Mouse (Mus musculus) cortical plate, adult 2 months (tissue): Measurements from ENCODE around the gene Xkr7. TPM values are rescaled to one million over a fixed set of nuclear protein-coding genes. Genes with fewer than 3 reads are reported as not detected.

Experiments
- H3K27ac ChIP-seq: fragments of 200-500 bp; 2 replicates; pipeline ENCODE4 v1.5.1; 2012; ENCODE audit warnings: low read length, control low read depth, inconsistent platforms; ENCODE audit not compliant: insufficient read depth
- H3K4me1 ChIP-seq: fragments of 200-500 bp; 2 replicates; pipeline ENCODE4 v1.6.1; 2011; ENCODE audit warnings: low read length; ENCODE audit not compliant: control insufficient read depth, insufficient read depth
- H3K4me3 ChIP-seq: fragments of 200-500 bp; 2 replicates; pipeline ENCODE4 v1.5.1; 2011; ENCODE audit warnings: mild to moderate bottlenecking, low read length, control low read depth; ENCODE audit not compliant: insufficient read depth
- CTCF ChIP-seq: fragments of 200-500 bp; IDR thresholded peaks from 2 replicates; pipeline ENCODE4 v1.5.1; 2011; ENCODE audit warnings: mild to moderate bottlenecking, control low read depth, low read length; ENCODE audit not compliant: insufficient read depth; ENCODE audit errors: extremely low read depth
- POLR2A ChIP-seq: fragments of 200-500 bp; IDR thresholded peaks from 2 replicates; pipeline ENCODE4 v1.6.1; 2011; ENCODE audit warnings: mild to moderate bottlenecking, low read length, control low read depth; ENCODE audit not compliant: insufficient read depth; ENCODE audit errors: extremely low read depth
- polyA plus RNA-seq: library from polyadenylated mRNA; depleted of rRNA; stranded (reverse); fragments of >200 nt; gene quantifications from 2 replicates; pipeline ENCODE4 v1.2.3, GENCODE M21; 2012; rRNA removed

The Xkr7 gene
- polyA plus RNA-seq, 1 experiment: 1.9 TPM

DNA sequence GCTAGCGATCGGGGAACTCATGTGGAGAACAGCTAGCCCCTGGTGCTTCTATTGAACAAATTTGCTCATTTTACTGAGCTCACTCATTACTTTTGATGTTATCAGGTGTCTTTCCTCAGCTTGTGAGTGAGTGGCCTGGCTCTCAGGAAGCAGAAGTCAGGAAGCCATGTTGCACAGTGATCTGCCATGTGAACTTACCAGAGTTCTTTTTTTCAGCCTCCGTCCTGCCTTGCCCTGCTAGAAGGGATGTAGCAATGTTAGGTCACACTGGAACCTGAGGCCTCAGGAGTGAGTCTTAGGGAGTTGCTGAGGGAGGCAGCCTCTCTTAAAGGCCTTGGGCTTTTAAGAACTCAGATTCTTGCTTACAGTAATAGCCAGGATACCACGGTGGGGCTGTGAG, 52.2 kb downstream of the Xkr7 start:
- Histone ChIP-seq H3K4me1 (no peaks in the 10 kb centered on the region), H3K4me3 (no peak overlapping the region), H3K27ac (no peak overlapping the region)
- TF ChIP-seq POLR2A: no peak
- no peak for TF ChIP-seq CTCF

DNA sequence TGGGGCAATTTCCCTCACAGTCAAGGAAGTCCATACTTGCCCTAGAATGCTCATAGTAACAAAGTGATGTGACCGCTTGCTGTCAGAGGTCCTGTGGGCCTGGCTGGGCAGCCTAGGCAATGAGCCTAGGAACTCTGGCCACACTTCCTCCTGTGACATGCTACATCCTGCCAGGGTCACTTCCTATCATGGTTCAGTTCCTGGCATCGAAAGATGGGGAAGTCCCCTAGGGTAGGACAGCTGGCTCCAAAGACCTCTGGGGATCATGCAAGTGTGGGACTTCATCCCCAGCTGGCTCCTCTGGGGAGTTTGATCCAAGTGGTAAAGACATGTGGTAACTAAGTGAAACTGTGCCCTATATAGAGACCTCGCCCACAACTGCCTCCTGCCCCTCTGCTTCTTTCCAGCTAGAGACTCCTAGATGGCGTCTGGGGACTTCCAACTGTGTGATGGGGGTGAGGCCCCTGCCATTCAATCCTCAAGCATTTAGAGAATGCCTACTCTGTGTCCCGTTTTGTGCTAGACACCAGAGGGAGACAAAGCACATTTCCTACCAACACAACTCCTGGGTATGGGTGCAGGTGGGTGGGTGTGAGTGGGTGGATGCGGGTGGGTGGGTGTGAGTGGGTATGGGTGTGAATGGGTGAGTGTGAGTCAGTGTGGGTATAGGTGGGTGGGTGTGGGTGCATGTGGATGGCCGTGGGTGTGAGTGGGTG, 52.8 kb downstream of the Xkr7 start:
- H3K27ac ChIP-seq: no peak overlapping the region
- TF ChIP-seq POLR2A (no peak), CTCF (no peak)
- no peaks in the 10 kb centered on the region for H3K4me1 ChIP-seq
- no peak overlapping the region for H3K4me3 ChIP-seq

DNA sequence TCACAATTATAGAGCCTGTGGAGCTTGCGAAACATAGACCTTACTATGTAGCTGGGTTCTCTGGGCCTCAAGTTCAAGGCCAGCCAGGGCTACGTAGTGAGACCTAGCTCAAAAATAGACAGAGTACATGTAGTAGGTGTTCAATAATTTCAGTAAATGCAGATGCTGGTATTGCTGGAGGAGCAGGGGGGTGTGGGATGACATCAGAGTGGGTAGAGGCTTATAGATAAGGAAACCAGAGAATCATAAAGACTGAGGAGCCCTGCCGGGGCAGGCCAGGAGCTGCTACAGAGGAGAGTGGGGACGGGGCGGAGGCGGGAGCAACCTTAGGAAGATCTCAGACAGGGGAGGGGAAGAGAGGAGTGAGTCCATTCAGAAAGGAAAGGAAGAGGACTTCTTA, 53.9 kb downstream of the Xkr7 start:
- Histone ChIP-seq H3K27ac (no peak overlapping the region), H3K4me1 (no peaks in the 10 kb centered on the region), H3K4me3 (no peak overlapping the region)
- no peak for TF ChIP-seq POLR2A
- no peak for TF ChIP-seq CTCF

- H3K4me1 ChIP-seq: no peaks in the 10 kb centered on the region
- TF ChIP-seq POLR2A (no peak), CTCF (no peak)
- H3K4me3 ChIP-seq: no peak overlapping the region
- no peak overlapping the region for H3K27ac ChIP-seq
Measured at GRCm38 (mm10) chr2:153086166-153086565, 54.5 kb downstream of the Xkr7 start.

GRCm38 (mm10) chr2:153087091-153087490, 55.4 kb downstream of the Xkr7 start:
- H3K4me3 ChIP-seq: no peak overlapping the region
- no peak for TF ChIP-seq CTCF
- no peak for TF ChIP-seq POLR2A
- no peak overlapping the region for H3K27ac ChIP-seq
- H3K4me1 ChIP-seq: no peaks in the 10 kb centered on the region

GRCm38 (mm10) chr2:153089316-153089715, 57.7 kb downstream of the Xkr7 start:
- Histone ChIP-seq H3K4me3 (no peak overlapping the region), H3K27ac (no peak overlapping the region)
- no peak for TF ChIP-seq POLR2A
- no peak for TF ChIP-seq CTCF

DNA sequence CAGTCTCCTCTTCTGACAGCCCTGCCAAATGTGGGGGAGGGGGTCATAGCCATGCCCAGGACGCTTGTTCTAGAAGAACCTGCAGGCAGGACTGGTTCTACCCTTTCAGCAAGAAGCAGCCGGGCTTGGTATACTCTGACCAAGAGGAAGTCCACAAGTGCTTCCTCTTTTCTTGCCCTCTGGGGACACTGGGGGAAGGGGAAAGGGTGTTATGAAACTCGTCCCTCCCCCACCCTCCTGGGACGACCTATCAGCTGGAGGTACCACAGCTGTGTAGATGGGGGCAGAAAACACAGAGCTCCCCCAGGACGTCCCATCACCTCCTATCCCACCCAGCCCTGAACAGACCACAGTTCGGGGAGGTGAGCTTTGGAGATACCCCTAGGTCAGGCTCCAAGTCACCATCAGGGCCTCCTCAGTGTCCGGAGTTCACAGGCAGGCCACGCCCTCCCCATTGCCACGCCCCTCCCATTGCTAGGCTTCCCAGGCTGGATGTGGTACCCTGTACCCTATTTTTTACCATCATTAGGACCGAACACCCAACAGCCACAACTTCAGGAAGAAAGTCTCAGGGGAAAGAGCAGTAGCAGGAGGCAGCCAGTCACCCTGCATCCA, 59.0 kb downstream of the Xkr7 start:
- no peak overlapping the region for H3K27ac ChIP-seq
- H3K4me3 ChIP-seq: no peak overlapping the region
- TF ChIP-seq POLR2A: no peak
- TF ChIP-seq CTCF: no peak
- no peaks in the 10 kb centered on the region for H3K4me1 ChIP-seq

More at GRCm38 (mm10) chr2:153089316-153089715, 57.7 kb downstream of the Xkr7 start:
- no peaks in the 10 kb centered on the region for H3K4me1 ChIP-seq

Other genes with a start within 250 kb of the Xkr7 start
- gene Bcl2l1, start 200.1 kb upstream of the Xkr7 start, polyA plus RNA-seq: 99.2 and 105 TPM in 2 replicates
- gene Tpx2, start 183.9 kb upstream of the Xkr7 start, polyA plus RNA-seq: 1.5 and 1.8 TPM in 2 replicates
- gene Mylk2, start 120.5 kb upstream of the Xkr7 start, polyA plus RNA-seq: not detected in 2 replicates
- gene Foxs1, start 98.6 kb upstream of the Xkr7 start, polyA plus RNA-seq: 1.0 and 1.4 TPM in 2 replicates
- gene Dusp15, start 80.2 kb upstream of the Xkr7 start, polyA plus RNA-seq: 37.7 and 40.7 TPM in 2 replicates
- gene Ttll9, start 69.4 kb upstream of the Xkr7 start, polyA plus RNA-seq: 1.7 and 2.0 TPM in 2 replicates
- gene Pdrg1, start 16.4 kb upstream of the Xkr7 start, polyA plus RNA-seq: 84.0 and 88.8 TPM in 2 replicates
- gene Ccm2l, start 34.1 kb downstream of the Xkr7 start, polyA plus RNA-seq: 11.7 and 13.2 TPM in 2 replicates
- gene Hck, start 76.6 kb downstream of the Xkr7 start, polyA plus RNA-seq: 3.4 and 3.7 TPM in 2 replicates
- gene Tm9sf4, start 129.5 kb downstream of the Xkr7 start, polyA plus RNA-seq: 68.4 and 70.5 TPM in 2 replicates
- gene Tspyl3, start 193.6 kb downstream of the Xkr7 start, polyA plus RNA-seq: 27.4 and 28.4 TPM in 2 replicates
- 3.5 and 3.7 TPM in 2 replicates for gene Plagl2, start 209.6 kb downstream of the Xkr7 start, polyA plus RNA-seq
- gene Pofut1, start 209.7 kb downstream of the Xkr7 start, polyA plus RNA-seq: 17.9 and 19.3 TPM in 2 replicates